Mouse (Mus musculus): ENCODE results near the gene Surf4.
"Not testable (repeated sequence)": the region's sequence is repeated elsewhere in the genome, so short reads cannot be mapped to it uniquely, and the experiment has no call there.

Gene Surf4

DNA sequence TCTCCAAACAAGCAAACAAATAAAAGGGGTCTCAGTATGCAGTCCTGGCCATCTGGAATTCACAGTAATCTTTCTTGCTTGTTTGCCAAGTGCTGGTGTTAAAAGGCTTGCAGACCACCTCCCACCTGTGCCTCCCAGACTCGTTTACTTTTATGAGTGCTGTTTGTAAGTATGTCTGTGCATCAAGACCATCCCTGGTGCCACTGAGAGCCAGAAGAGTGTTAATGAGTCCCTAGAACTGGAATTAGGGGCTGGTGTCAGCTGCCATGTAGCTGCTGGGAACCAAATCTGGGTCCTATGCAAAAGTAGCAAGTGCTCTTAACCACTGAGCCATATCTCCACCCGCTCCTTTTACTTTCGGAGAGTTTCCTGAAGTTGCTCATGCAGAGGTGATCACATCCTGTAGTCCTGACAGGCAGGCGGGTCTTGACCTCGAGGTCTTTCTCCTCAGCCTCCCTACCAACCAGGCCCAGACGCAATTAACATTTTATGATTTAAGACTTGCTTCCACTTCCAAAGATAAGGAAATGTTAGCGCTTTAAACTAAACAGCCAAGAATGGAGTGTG, 31.8 kb downstream of the Surf4 start:
- peak; percentile 6 for DNase-seq

DNA sequence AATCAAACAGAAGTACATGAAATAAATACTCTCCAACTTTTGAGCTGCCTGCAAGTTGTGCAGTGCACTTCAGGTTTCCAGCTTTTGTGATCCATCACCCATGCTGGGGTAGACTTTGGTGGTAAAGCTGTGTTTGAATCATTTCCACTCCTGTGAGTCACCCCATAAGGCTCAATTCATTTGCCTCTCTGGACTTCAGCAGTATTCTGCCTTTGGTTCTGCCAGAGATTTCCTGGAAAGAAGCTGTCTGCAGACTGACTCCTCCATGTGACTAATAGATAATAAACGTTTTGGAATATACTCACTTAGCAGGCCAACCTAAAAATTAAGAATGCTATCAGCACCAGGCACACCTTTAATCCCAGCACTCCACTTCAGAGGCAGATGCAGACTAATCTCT, 33.0 kb downstream of the Surf4 start:
- DNase-seq, result peak; percentile 0

DNA sequence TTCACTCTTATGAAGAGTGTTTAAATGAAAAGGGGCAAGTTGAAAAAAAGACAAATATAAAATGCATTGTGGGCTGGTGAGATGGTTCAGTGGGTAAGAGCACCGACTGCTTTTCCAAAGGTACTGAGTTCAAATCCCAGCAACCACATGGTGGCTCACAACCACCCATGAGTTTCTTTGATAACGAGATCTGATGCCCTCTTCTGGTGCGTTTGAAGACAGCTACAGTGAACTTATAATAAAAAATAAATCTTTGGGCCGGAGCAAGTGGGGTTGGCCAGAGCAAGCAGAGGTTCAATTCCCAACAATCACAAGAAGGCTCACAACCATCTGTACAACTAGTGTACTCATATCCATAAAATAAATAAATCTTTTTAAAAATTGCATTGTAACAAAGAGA, 37.8 kb downstream of the Surf4 start:
- no peak for DNase-seq

DNA sequence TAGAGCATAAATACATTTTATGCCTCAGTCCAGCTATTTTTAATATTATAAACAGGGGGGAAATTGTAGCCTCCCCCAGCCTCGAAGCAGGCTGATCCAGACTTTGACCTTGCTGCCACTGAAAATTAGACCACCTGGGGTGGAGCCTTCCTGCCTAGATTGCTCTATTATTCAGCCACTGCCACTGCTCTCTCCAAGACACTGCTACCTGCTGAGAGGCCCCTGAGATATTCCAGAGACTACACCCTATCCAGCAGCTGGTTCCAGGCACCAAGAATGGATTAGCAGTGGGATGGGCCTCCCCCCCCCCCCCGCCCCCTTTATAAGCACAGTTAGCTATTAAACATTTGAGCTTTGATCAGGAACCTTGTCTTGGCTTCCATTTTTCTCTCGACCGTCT, 47.6 kb downstream of the Surf4 start:
- not testable (repeated sequence) for DNase-seq

DNA sequence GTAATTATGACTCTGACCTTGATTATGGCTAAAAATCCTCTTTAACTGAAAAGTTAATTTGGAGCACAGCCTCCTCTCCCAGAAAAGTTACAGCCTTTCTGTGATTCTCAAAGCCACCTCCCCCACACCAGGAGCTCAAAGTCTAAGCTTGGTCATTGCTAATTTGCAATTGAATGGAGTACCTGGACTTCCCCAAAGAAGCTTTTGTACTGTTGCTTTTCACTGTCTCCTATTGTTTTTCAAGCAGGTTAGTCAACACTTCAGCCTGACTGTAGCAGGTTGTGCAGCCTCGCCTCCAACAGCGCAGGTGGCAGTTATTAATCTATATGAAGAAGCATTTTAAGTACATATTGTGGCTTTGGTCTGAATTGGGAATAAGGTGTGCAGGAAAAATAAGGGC, 48.2 kb downstream of the Surf4 start:
- DNase-seq, result not testable (repeated sequence)

DNA sequence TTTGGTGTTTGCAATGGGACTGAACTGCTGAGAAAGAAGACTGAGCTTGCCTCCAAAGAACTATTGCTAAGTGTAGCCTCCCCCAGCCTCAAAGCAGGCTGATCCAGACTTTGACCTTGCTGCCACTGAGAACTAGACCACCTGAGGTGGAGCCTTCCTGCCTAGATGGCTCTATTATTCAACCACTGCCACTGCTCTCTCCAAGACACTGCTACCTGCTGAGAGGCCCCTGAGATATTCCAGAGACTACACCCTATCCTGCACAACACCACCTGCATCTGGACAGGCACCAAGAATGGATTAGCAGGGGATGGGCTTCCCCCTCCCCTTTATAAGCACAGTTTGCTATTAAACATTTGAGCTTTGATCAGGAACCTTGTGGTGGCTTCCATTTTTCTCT, 55.2 kb downstream of the Surf4 start:
- DNase-seq, result no peak

DNA sequence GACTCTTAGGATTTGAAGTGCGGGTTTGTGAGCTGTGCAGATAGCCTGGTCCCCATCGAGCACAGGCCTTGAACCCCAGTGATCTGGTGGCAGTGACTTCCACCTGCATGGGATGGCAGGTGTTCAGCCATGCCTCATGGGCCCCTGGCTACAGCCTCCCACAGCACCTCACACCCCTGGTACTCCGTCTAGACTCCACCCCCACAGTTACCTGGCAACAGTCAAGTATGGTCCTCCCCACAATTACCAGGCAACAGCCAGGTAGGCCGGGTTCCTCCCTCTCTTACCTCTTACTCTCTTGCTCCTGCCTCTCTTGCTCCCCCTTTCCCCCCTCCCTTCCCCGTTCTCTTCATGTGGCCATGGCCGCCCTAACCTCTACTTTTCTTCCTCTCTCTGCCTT, 63.1 kb downstream of the Surf4 start:
- no peak for DNase-seq
